Mouse (Mus musculus): ENCODE data around the gene Atp13a3.

Gene Atp13a3

GRCm38 (mm10) chr16:30273065-30273464, 132.7 kb downstream of the Atp13a3 start:
- no peak for DNase-seq

- DNase-seq = no peak
Observed at GRCm38 (mm10) chr16:30271941-30272595, 133.7 kb downstream of the Atp13a3 start.

- DNase-seq = no peak
Observed at GRCm38 (mm10) chr16:30271223-30271761, 134.5 kb downstream of the Atp13a3 start.

GRCm38 (mm10) chr16:30267359-30267758, 138.4 kb downstream of the Atp13a3 start, which contains the start of gene Cpn2:
TSS of gene Cpn2 (minus strand) at chr16:30267499.
- no peak for DNase-seq

- DNase-seq = no peak
Observed at GRCm38 (mm10) chr16:30266561-30266960, 139.2 kb downstream of the Atp13a3 start.

GRCm38 (mm10) chr16:30265611-30266010, 140.2 kb downstream of the Atp13a3 start:
- no peak for DNase-seq

- no peak for DNase-seq
Observed at GRCm38 (mm10) chr16:30263156-30263555, 142.6 kb downstream of the Atp13a3 start.

GRCm38 (mm10) chr16:30262664-30263063, 143.1 kb downstream of the Atp13a3 start:
- peak; percentile 76 for DNase-seq
